Mouse (Mus musculus) G1E (cell line): ENCODE results near the gene Vcl. TPM values are rescaled to one million over a fixed set of nuclear protein-coding genes. Genes with fewer than 3 reads are reported as not detected.

Experiments used
- ATAC-seq: 2 replicates; pipeline ENCODE4 v1.8.0; 2016; ENCODE audit warnings: mild to moderate bottlenecking; ENCODE audit not compliant: insufficient number of reproducible peaks, poor library complexity, low FRiP score, severe bottlenecking; ENCODE audit errors: extremely low read depth
- DNase-seq: peaks from one replicate; pipeline ENCODE4 v3.0.0; 2012; ENCODE audit warnings: low spot score
- H3K27me3 ChIP-seq: 2 replicates; pipeline ENCODE4 v1.6.1; 2012; ENCODE audit warnings: mild to moderate bottlenecking, low read length, inconsistent platforms; ENCODE audit not compliant: insufficient read depth
- H3K36me3 ChIP-seq: replicated peaks from 2 replicates; pipeline ENCODE3; 2012; ENCODE audit warnings: mild to moderate bottlenecking, inconsistent platforms
- H3K4me1 ChIP-seq: 2 replicates; pipeline ENCODE4 v1.6.1; 2012; ENCODE audit warnings: low read depth, low read length, inconsistent platforms, mixed read lengths; ENCODE audit not compliant: insufficient read depth
- H3K4me3 ChIP-seq: 2 replicates; pipeline ENCODE4 v1.5.1; 2012; ENCODE audit warnings: low read depth, mild to moderate bottlenecking, inconsistent platforms, low read length, moderate library complexity, mixed read lengths
- H3K9me3 ChIP-seq: replicated peaks from 2 replicates; pipeline ENCODE4 v1.6.1; 2012; ENCODE audit warnings: inconsistent platforms
- CTCF ChIP-seq: IDR thresholded peaks from 2 replicates; pipeline ENCODE4 v1.5.1; 2012; ENCODE audit warnings: low read depth, low read length, inconsistent platforms, mixed read lengths
- GATA1 ChIP-seq: IDR thresholded peaks from 2 replicates; pipeline ENCODE4 v1.6.1; 2012; ENCODE audit warnings: borderline replicate concordance, low read length, inconsistent platforms, mixed read lengths
- GATA2 ChIP-seq: IDR thresholded peaks from 2 replicates; pipeline ENCODE4 v1.6.1; 2012; ENCODE audit warnings: low read depth, low read length, inconsistent platforms, borderline replicate concordance
- POLR2AphosphoS5 ChIP-seq: IDR thresholded peaks from 2 replicates; pipeline ENCODE4 v1.6.1; 2012; ENCODE audit warnings: low read depth, low read length, inconsistent platforms; ENCODE audit not compliant: insufficient replicate concordance
- TAL1 ChIP-seq: conservative IDR thresholded peaks from 2 replicates; pipeline ENCODE4 v1.6.1; 2012; ENCODE audit warnings: low read depth, low read length, inconsistent platforms, mixed read lengths
- polyA plus RNA-seq: library from polyadenylated mRNA; stranded (reverse); fragments of >175 nt; gene quantifications from 2 replicates; pipeline ENCODE4 v1.2.3, GENCODE M21; 2012
- total RNA-seq, 2 experiments: library from RNA; stranded (forward) in 1 of 2; stranded (reverse) in 1 of 2; fragments of 200-1000 nt in 1 of 2; fragments of >200 nt in 1 of 2; fragmentation: Nextera tagmentation in 1 of 2; gene quantifications; 2 replicates each; pipeline ENCODE4 v1.2.3; 2014 to 2017

Gene Vcl
- total and polyA plus RNA-seq, 3 experiments, result 36.9 to 125 (median 47.3) TPM

- no peaks in the 10 kb centered on the region for H3K9me3 ChIP-seq
- H3K27me3 ChIP-seq, result no peaks in the 10 kb centered on the region
- TF ChIP-seq POLR2AphosphoS5 (no peak), CTCF (no peak), GATA2 (no peak), TAL1 (no peak), GATA1 (no peak)
- ATAC-seq (no peak), DNase-seq (no peak)
- H3K4me3 ChIP-seq, result no peak overlapping the region
- H3K36me3 ChIP-seq, result peaks cover 26% of the 10 kb centered on the region
- peaks cover 6% of the 10 kb centered on the region; the same call in 1 of the 2 replicates for H3K4me1 ChIP-seq
Measured at GRCm38 (mm10) chr14:20970389-20970788, 41.2 kb downstream of the Vcl start.

GRCm38 (mm10) chr14:20970927-20971326 lies 41.7 kb downstream of the Vcl start:
- Histone ChIP-seq H3K9me3 (no peaks in the 10 kb centered on the region), H3K4me3 (no peak overlapping the region), H3K27me3 (no peaks in the 10 kb centered on the region), H3K36me3 (peaks cover 27% of the 10 kb centered on the region), H3K4me1 (peaks cover 7% of the 10 kb centered on the region; the same call in 1 of the 2 replicates)
- TF ChIP-seq POLR2AphosphoS5 (no peak), CTCF (no peak), GATA1 (no peak), TAL1 (no peak), GATA2 (no peak)
- ATAC-seq (no peak), DNase-seq (no peak)

- Histone ChIP-seq H3K9me3 (no peaks in the 10 kb centered on the region), H3K4me1 (peaks cover 12% of the 10 kb centered on the region; the same call in 1 of the 2 replicates), H3K27me3 (no peaks in the 10 kb centered on the region), H3K4me3 (no peak overlapping the region), H3K36me3 (peaks cover 28% of the 10 kb centered on the region)
- no peak for ATAC-seq
- TF ChIP-seq CTCF (no peak), POLR2AphosphoS5 (no peak), TAL1 (no peak), GATA1 (no peak), GATA2 (no peak)
- no peak for DNase-seq
Measured at GRCm38 (mm10) chr14:20973821-20974220, 44.6 kb downstream of the Vcl start.

GRCm38 (mm10) chr14:20976741-20977140 lies 47.5 kb downstream of the Vcl start:
- TF ChIP-seq TAL1 (no peak), POLR2AphosphoS5 (no peak), CTCF (no peak), GATA1 (no peak), GATA2 (no peak)
- Histone ChIP-seq H3K9me3 (no peaks in the 10 kb centered on the region), H3K4me3 (no peak overlapping the region), H3K27me3 (no peaks in the 10 kb centered on the region), H3K4me1 (peaks cover 12% of the 10 kb centered on the region; the same call in 1 of the 2 replicates), H3K36me3 (peaks cover 17% of the 10 kb centered on the region)
- ATAC-seq (no peak), DNase-seq (no peak)

- Histone ChIP-seq H3K4me1 (peaks cover 12% of the 10 kb centered on the region; the same call in 1 of the 2 replicates), H3K4me3 (no peak overlapping the region), H3K36me3 (peaks cover 21% of the 10 kb centered on the region), H3K27me3 (no peaks in the 10 kb centered on the region), H3K9me3 (no peaks in the 10 kb centered on the region)
- no peak for TF ChIP-seq POLR2AphosphoS5
- ATAC-seq (no peak), DNase-seq (no peak)
Measured at GRCm38 (mm10) chr14:20977726-20978125, 48.5 kb downstream of the Vcl start.

- Histone ChIP-seq H3K36me3 (peaks cover 36% of the 10 kb centered on the region), H3K27me3 (no peaks in the 10 kb centered on the region), H3K4me3 (no peak overlapping the region), H3K9me3 (no peaks in the 10 kb centered on the region), H3K4me1 (peaks cover 2% of the 10 kb centered on the region; the same call in 1 of the 2 replicates)
- no peak for ATAC-seq
- TF ChIP-seq CTCF, result no peak
- TF ChIP-seq GATA2, result no peak
- no peak for TF ChIP-seq GATA1
- TF ChIP-seq TAL1, result no peak
- no peak for TF ChIP-seq POLR2AphosphoS5
- DNase-seq, result no peak
Measured at GRCm38 (mm10) chr14:20983832-20984231, 54.6 kb downstream of the Vcl start.

GRCm38 (mm10) chr14:20985482-20985881 lies 56.3 kb downstream of the Vcl start:
- no peak for TF ChIP-seq GATA1
- no peak for TF ChIP-seq POLR2AphosphoS5
- no peak for TF ChIP-seq TAL1
- TF ChIP-seq GATA2, result no peak
- no peak for TF ChIP-seq CTCF
- Histone ChIP-seq H3K4me3 (no peak overlapping the region), H3K9me3 (no peaks in the 10 kb centered on the region), H3K27me3 (no peaks in the 10 kb centered on the region), H3K36me3 (peaks cover 38% of the 10 kb centered on the region), H3K4me1 (peaks cover 2% of the 10 kb centered on the region; the same call in 1 of the 2 replicates)
- no peak for ATAC-seq
- no peak for DNase-seq
